Mouse (Mus musculus): ENCODE data around the gene Cpa5. TPM values are rescaled to one million over a fixed set of nuclear protein-coding genes. Genes with fewer than 3 reads are reported as not detected.

Cpa5 gene
- polyA plus RNA-seq, 1 experiment: not detected

DNA sequence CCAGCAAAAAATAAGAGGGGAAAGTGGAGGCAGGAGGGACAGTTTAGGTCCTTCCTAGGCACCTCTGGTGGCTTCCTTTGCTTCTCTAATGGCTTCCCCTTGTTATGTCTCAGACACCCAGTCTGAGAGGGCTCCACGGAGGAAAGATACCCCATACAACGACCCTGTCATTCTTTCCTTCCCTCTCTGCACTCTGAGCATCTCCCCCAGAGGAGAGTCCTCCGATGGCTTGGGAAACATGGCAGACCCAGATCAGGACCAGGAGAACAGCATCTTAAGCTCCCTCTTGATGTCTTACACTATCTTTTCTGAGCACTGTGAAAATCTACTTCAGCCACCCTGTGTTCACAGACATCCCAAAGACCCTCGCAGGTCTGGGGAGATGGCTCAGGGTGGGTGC is 4.9 kb downstream of the Cpa5 start:
- Histone ChIP-seq H3K36me3 (ENCODE audit: control insufficient read depth, insufficient read depth, low read length) (no peaks in the 10 kb centered on the region), H3K27me3 (ENCODE audit: control insufficient read depth, insufficient read depth, low read length) (no peaks in the 10 kb centered on the region), H3K4me3 (ENCODE audit: extremely low read depth, insufficient read depth, insufficient read length) (no peak overlapping the region), H3K4me1 (ENCODE audit: control insufficient read depth, insufficient read depth, insufficient read length) (peaks cover 2% of the 10 kb centered on the region; the same call in 1 of the 2 replicates), H3K27ac (ENCODE audit: insufficient read depth, low read length) (no peak overlapping the region)
- WGBS: 33% methylated on average over 4 of the region's 4 CpGs
- DNase-seq (ENCODE audit: low read depth in 1 of 2, low spot score in 2 of 2): no peak
- TF ChIP-seq CTCF (IDR thresholded peaks at IDR 0.05; ENCODE audit: extremely low read depth, insufficient read depth, insufficient read length, insufficient replicate concordance): no peak

DNA sequence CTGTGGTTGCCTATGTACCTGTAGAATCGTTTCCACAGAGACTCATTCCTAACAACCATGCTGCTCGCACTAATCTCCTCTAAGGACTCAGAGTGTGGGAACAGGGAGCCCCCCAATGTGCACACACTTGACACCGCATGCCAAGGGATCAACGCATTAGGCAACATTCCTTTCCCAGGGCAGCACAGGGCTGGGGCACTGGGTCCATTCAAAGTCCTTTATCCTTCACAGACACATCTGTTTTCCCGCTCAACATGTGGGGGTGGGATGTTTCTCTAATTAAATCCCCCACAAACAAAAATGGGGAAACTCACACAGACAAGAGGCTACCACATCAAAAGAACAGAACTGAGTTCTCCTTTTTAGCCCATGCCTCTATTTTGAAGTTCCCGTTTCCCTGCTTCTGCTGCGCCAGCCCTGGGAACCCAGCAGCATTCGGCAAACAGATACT is 5.7 kb downstream of the Cpa5 start:
- Histone ChIP-seq H3K36me3 (ENCODE audit: control insufficient read depth, insufficient read depth, low read length) (no peaks in the 10 kb centered on the region), H3K27ac (ENCODE audit: insufficient read depth, low read length) (no peak overlapping the region), H3K4me1 (ENCODE audit: control insufficient read depth, insufficient read depth, insufficient read length) (peaks cover 2% of the 10 kb centered on the region; the same call in 1 of the 2 replicates), H3K4me3 (ENCODE audit: extremely low read depth, insufficient read depth, insufficient read length) (no peak overlapping the region), H3K27me3 (ENCODE audit: control insufficient read depth, insufficient read depth, low read length) (no peaks in the 10 kb centered on the region)
- TF ChIP-seq POLR2A (IDR thresholded peaks at IDR 0.05; ENCODE audit: low read depth, low read length) (no peak), CTCF (IDR thresholded peaks at IDR 0.05; ENCODE audit: extremely low read depth, insufficient read depth, insufficient read length, insufficient replicate concordance) (no peak)
- 5% methylated on average over 8 of the region's 8 CpGs for WGBS
- DNase-seq (ENCODE audit: low read depth in 1 of 2, low spot score in 2 of 2): no peak

DNA sequence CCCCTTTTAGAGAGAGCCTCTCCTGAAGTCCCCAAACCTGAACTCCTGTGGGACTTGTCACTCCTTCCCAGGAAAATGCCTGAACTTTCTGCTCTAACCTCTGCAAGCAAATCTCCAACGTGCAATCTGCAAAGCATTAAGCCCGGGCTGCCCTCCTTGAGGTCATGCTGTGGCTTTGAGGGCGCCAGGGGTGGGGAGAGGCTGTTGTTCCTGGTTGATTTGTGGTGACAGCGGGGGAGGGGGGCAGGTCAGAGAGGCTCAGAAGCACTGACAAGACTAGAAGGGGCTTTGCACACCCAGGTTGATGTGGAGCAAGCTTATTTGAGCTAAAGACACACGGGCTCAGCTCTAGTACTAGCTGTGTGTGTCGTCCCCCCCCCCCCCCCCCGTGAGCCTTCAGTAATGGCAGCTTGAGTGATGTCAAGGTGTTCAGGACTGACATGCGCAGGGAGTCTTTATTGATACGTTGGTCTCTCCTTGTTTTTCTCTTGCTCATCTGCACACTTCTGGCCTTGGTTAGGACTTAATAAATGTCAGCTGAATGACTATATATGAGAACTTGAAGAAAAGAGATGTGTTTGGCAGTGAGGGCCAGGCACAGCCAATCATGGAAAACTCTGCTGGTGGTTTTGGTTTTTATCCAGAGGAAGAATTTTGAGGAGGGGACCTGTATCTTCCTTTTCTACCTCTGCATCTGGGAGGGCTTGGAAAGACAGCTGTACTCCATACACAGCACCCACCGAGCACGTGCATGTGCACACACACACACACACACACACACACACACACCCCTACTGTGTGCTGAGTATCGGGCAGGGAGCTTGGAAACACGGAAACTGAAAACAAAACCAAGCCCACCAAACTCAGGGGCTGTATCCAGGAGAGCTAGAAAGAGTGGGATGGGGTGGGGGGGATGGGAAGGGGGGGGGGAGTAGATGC is 6.5 kb downstream of the Cpa5 start:
- WGBS: 7% methylated on average over 13 of the region's 13 CpGs
- Histone ChIP-seq H3K4me3 (ENCODE audit: extremely low read depth, insufficient read depth, insufficient read length) (no peak overlapping the region; the same call in 1 of the 2 replicates), H3K27me3 (ENCODE audit: control insufficient read depth, insufficient read depth, low read length) (no peaks in the 10 kb centered on the region), H3K36me3 (ENCODE audit: control insufficient read depth, insufficient read depth, low read length) (no peaks in the 10 kb centered on the region), H3K4me1 (ENCODE audit: control insufficient read depth, insufficient read depth, insufficient read length) (peaks cover 2% of the 10 kb centered on the region; the same call in 1 of the 2 replicates), H3K27ac (ENCODE audit: insufficient read depth, low read length) (no peak overlapping the region)
- TF ChIP-seq CTCF (IDR thresholded peaks at IDR 0.05; ENCODE audit: extremely low read depth, insufficient read depth, insufficient read length, insufficient replicate concordance) (no peak), POLR2A (IDR thresholded peaks at IDR 0.05; ENCODE audit: low read depth, low read length) (no peak)
- DNase-seq (ENCODE audit: low read depth in 1 of 2, low spot score in 2 of 2): peak in 1 of 2 experiments; percentile 9

DNA sequence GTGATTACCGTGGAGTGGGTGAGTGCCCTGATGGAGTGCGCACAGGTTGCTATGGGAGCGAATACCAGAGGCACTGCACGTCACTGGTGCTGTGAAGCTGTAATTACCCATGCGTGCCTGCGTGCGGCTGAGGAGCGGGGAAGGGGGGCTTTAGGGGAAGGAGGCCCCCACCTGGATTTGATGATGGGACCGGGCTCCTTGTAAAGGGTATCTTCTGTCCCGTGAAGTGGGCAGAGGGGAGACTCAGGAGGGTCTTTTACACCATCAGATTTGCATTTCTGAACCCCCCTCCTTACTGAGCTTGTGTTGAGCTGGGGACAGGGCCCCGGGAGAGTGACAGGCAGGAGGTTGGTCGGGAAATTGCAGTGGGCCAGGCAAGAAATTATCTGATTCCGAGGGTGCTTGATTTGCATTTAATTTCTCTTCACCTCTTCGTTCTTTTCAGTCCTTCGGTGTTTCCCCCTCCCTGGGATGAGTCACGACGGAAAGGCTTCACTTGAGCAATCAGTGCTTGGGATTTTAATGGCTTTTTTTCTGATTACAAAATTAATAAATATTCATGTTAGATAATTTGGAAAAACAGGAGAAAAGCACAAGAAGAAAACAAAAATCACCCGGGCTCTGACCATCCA is 7.3 kb downstream of the Cpa5 start:
- 26% methylated on average over 18 of the region's 18 CpGs for whole genome bisulfite sequencing
- no peaks in the 10 kb centered on the region for H3K27me3 ChIP-seq (ENCODE audit: control insufficient read depth, insufficient read depth, low read length)
- TF ChIP-seq CTCF (IDR thresholded peaks at IDR 0.05; ENCODE audit: extremely low read depth, insufficient read depth, insufficient read length, insufficient replicate concordance) (no peak), POLR2A (IDR thresholded peaks at IDR 0.05; ENCODE audit: low read depth, low read length) (no peak)

DNA sequence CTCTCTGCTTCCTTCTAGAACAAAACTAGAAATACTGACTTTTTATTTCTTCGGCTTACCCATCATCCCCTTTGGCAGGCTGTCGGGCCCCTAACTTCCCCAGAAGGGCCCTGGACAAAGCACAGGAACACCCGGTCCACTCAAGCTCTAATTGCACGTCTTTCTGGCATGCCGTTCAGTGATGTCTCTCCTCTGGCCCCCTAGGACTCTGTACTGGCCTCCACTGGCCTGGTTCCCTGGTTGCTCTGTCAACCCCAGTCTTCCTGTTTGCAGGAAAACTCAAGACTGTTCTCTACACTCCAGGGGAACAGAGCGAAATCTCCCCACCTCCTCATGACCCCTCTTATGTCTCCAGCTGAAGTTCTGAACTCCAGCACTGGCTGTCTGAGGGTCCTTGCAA is 7.9 kb downstream of the Cpa5 start:
- 58% methylated on average over 6 of the region's 6 CpGs for WGBS
- DNase-seq (ENCODE audit: low read depth in 1 of 2, low spot score in 2 of 2): no peak
- Histone ChIP-seq H3K4me1 (ENCODE audit: control insufficient read depth, insufficient read depth, insufficient read length) (peaks cover 2% of the 10 kb centered on the region; the same call in 1 of the 2 replicates), H3K27me3 (ENCODE audit: control insufficient read depth, insufficient read depth, low read length) (no peaks in the 10 kb centered on the region), H3K4me3 (ENCODE audit: extremely low read depth, insufficient read depth, insufficient read length) (no peak overlapping the region), H3K27ac (ENCODE audit: insufficient read depth, low read length) (no peak overlapping the region), H3K36me3 (ENCODE audit: control insufficient read depth, insufficient read depth, low read length) (no peaks in the 10 kb centered on the region)
- TF ChIP-seq POLR2A (IDR thresholded peaks at IDR 0.05; ENCODE audit: low read depth, low read length) (no peak), CTCF (IDR thresholded peaks at IDR 0.05; ENCODE audit: extremely low read depth, insufficient read depth, insufficient read length, insufficient replicate concordance) (no peak)

More for the DNA sequence above, 7.3 kb downstream of the Cpa5 start:
- Histone ChIP-seq H3K36me3 (ENCODE audit: control insufficient read depth, insufficient read depth, low read length) (no peaks in the 10 kb centered on the region), H3K27ac (ENCODE audit: insufficient read depth, low read length) (no peak overlapping the region), H3K4me3 (ENCODE audit: extremely low read depth, insufficient read depth, insufficient read length) (no peak overlapping the region), H3K4me1 (ENCODE audit: control insufficient read depth, insufficient read depth, insufficient read length) (peaks cover 2% of the 10 kb centered on the region; the same call in 1 of the 2 replicates)
- no peak for DNase-seq (ENCODE audit: low read depth in 1 of 2, low spot score in 2 of 2)

DNA sequence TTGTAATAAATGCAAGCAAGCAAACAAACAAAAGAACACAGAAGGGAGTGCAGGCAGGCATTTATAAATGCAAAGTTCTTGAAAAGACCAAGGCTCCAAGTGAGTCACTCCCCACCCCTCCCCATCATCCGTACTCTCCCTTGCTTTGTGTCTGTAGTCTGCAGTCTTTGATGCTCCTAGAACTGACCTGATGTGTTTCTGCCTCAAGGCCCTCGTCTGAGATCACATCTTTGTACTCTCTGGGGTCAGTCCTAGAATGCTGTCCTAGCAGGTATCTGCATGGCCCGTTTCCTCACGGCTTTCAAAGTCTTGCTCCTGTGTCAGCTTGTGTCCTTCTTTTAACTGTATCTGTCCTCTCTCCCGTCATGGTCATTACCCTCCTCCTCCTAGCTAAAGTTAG is 8.8 kb downstream of the Cpa5 start:
- Histone ChIP-seq H3K27ac (ENCODE audit: insufficient read depth, low read length) (no peak overlapping the region), H3K36me3 (ENCODE audit: control insufficient read depth, insufficient read depth, low read length) (no peaks in the 10 kb centered on the region), H3K4me3 (ENCODE audit: extremely low read depth, insufficient read depth, insufficient read length) (no peak overlapping the region), H3K27me3 (ENCODE audit: control insufficient read depth, insufficient read depth, low read length) (no peaks in the 10 kb centered on the region), H3K4me1 (ENCODE audit: control insufficient read depth, insufficient read depth, insufficient read length) (peaks cover 2% of the 10 kb centered on the region; the same call in 1 of the 2 replicates)
- TF ChIP-seq POLR2A (IDR thresholded peaks at IDR 0.05; ENCODE audit: low read depth, low read length) (no peak), CTCF (IDR thresholded peaks at IDR 0.05; ENCODE audit: extremely low read depth, insufficient read depth, insufficient read length, insufficient replicate concordance) (no peak)
- no peak for DNase-seq (ENCODE audit: low read depth in 1 of 2, low spot score in 2 of 2)
- WGBS: 90% methylated on average over 5 of the region's 5 CpGs
